Mouse (Mus musculus) G1E (cell line): Measurements from ENCODE around the gene Il22ra2.

Source experiments
- CTCF ChIP-seq: IDR thresholded peaks from 2 replicates; pipeline ENCODE4 v1.5.1; 2012; ENCODE audit warnings: low read depth, low read length, inconsistent platforms, mixed read lengths
- TAL1 ChIP-seq: conservative IDR thresholded peaks from 2 replicates; pipeline ENCODE4 v1.6.1; 2012; ENCODE audit warnings: low read depth, low read length, inconsistent platforms, mixed read lengths

DNA sequence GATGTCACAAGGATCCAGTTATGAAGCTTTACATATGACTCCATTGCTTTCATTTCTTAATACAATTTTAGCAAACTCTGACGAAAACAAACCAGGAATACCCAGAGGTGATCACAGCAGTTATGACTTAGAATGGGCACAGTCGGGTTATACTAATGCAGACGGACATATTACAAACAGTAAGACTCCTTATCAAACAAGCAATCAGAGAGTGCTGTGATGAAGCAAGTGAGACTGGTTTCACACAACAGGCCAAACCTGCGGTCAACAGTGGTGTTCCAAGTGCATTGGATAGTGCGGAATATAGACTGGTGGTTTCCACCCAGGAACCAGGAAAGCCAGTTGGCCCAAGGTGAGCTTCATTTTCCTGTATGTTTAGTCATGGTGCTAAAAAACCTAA, 17.1 kb downstream of the Il22ra2 start:
- TF ChIP-seq CTCF (no peak), TAL1 (no peak)
